Mouse (Mus musculus) left cerebral cortex, adult 11 months (tissue): ENCODE measurements at regions not wholly inside any gene's neighbourhood (a gene's known extent, or its start where the extent isn't known, plus 50 kb on each side); places are given as distances from the start of the nearest gene placed in this dataset.

ENCODE experiments used
- DNase-seq: peaks from one replicate; pipeline ENCODE4 v3.0.0; 2022; ENCODE audit warnings: low spot score

GRCm38 (mm10) chr1:36013823-36014341 lies 54.3 kb upstream of the Hs6st1 start:
- no peak for DNase-seq

- no peak for DNase-seq
Measured at GRCm38 (mm10) chr1:36014372-36014771, 53.8 kb upstream of the Hs6st1 start.

GRCm38 (mm10) chr1:36015210-36015609 lies 53.0 kb upstream of the Hs6st1 start:
- no peak for DNase-seq

GRCm38 (mm10) chr1:36016566-36016965 lies 51.6 kb upstream of the Hs6st1 start:
- DNase-seq: no peak

- no peak for DNase-seq
Measured at GRCm38 (mm10) chr1:36017061-36017461, 51.1 kb upstream of the Hs6st1 start.

GRCm38 (mm10) chr1:36017656-36018055 lies 50.5 kb upstream of the Hs6st1 start:
- DNase-seq: no peak
